In genomic region chr8:92366736-92367267, GRCm38 (mm10) we compare ENCODE assay signal across 8 mouse cellular contexts. TPM values are rescaled to one million over a fixed set of nuclear protein-coding genes. Genes with fewer than 3 reads are reported as not detected.
DNase-seq lines count a peak whose midpoint lies in the region; ATAC-seq and TF ChIP-seq lines count a peak whose summit lies in the region.

No protein-coding gene starts in this region.

- peak; percentile 62 for TF ChIP-seq CTCF in layer of hippocampus, adult 2 months (conservative IDR thresholded peaks at IDR 0.05)
- peak; percentile 33; the same call in 1 of the 2 replicates for TF ChIP-seq CTCF in midbrain, postnatal 0 days (IDR thresholded peaks at IDR 0.05)

- no peak for ATAC-seq in heart, embryonic 16.5 days (replicated peaks; ENCODE audit: extremely low read depth, insufficient read depth, low FRiP score)
- ATAC-seq in limb, embryonic 14.5 days (ENCODE audit: low FRiP score, low read depth), result no peak
- no peak for ATAC-seq in midbrain, postnatal 0 days (ENCODE audit: low FRiP score)

- WGBS in heart, embryonic 16.5 days, result 19% methylated on average over 20 of the region's 20 CpGs
- 7% methylated on average over 18 of the region's 20 CpGs for WGBS in limb, embryonic 14.5 days
- WGBS in midbrain, postnatal 0 days, result 19% methylated on average over 20 of the region's 20 CpGs

- peak overlapping the region; percentile 21; the same call in 1 of the 2 replicates for H3K4me2 ChIP-seq in heart, embryonic 16.5 days (ENCODE audit: low read depth, low read length)
- peak overlapping the region; percentile 50 for H3K4me2 ChIP-seq in limb, embryonic 14.5 days (replicated peaks; ENCODE audit: low read depth, low read length, severe bottlenecking)
- peak overlapping the region; percentile 7; the same call in 1 of the 2 replicates for H3K4me2 ChIP-seq in midbrain, postnatal 0 days (ENCODE audit: low read depth, low read length, poor library complexity, severe bottlenecking)

- DNase-seq in layer of hippocampus, adult 2 months (ENCODE audit: low spot score in 2 of 2), result no peak
- DNase-seq in layer of hippocampus, adult 9-10 months (ENCODE audit: low spot score), result no peak
- DNase-seq in embryo, embryonic 10.5 days (ENCODE audit: low spot score), result peak; percentile 76
- peak; percentile 42 for DNase-seq in limb, embryonic 14.5 days (ENCODE audit: low spot score)
- DNase-seq in midbrain, postnatal 0 days (ENCODE audit: low spot score), result peak; percentile 43
- DNase-seq in left cerebral cortex, adult 11 months (ENCODE audit: low spot score), result no peak
- DNase-seq in left cerebral cortex, postnatal 36 days (ENCODE audit: low spot score in 2 of 2), result no peak

- H3K9me3 ChIP-seq in heart, embryonic 16.5 days (replicated peaks; ENCODE audit: control insufficient read depth, low read length), result 0 out of 2 replicates have a peak, but pooled peaks cover 2% of the 10 kb centered on the region
- no peaks in the 10 kb centered on the region for H3K9me3 ChIP-seq in limb, embryonic 14.5 days (ENCODE audit: control insufficient read depth, low read length)
- no peaks in the 10 kb centered on the region for H3K9me3 ChIP-seq in midbrain, postnatal 0 days (ENCODE audit: low read length)

- peaks cover 61% of the 10 kb centered on the region for H3K27me3 ChIP-seq in heart, embryonic 16.5 days (ENCODE audit: control insufficient read depth, insufficient read depth, low read length)
- peaks cover 69% of the 10 kb centered on the region for H3K27me3 ChIP-seq in limb, embryonic 14.5 days (ENCODE audit: control insufficient read depth, insufficient read depth, low read length)
- H3K27me3 ChIP-seq in midbrain, postnatal 0 days (ENCODE audit: insufficient read depth, low read length), result peaks cover 20% of the 10 kb centered on the region; the same call in 1 of the 2 replicates

- intact Hi-C loops in left cerebral cortex, postnatal 36 days (cut with DNase I), result no loop called here

- no peak overlapping the region for H3K9ac ChIP-seq in heart, embryonic 16.5 days (ENCODE audit: low read length)
- H3K9ac ChIP-seq in limb, embryonic 14.5 days (ENCODE audit: low read depth, low read length, severe bottlenecking), result no peak overlapping the region
- H3K9ac ChIP-seq in midbrain, postnatal 0 days (replicated peaks; ENCODE audit: low read length, poor library complexity, severe bottlenecking), result no peak overlapping the region

- no peak for TF ChIP-seq POLR2A in limb, embryonic 14.5 days (IDR thresholded peaks at IDR 0.05; ENCODE audit: borderline replicate concordance, extremely low read depth, insufficient read depth, insufficient read length)

- H3K4me3 ChIP-seq in layer of hippocampus, adult 2 months, result no peak overlapping the region
- peak overlapping the region; percentile 16 for H3K4me3 ChIP-seq in heart, embryonic 16.5 days (ENCODE audit: low read length)
- 0 out of 2 replicates have a peak overlapping the region, but pooled peaks have one; percentile 38 for H3K4me3 ChIP-seq in limb, embryonic 14.5 days (replicated peaks; ENCODE audit: low read length)
- H3K4me3 ChIP-seq in midbrain, postnatal 0 days (ENCODE audit: low read depth, low read length), result no peak overlapping the region

- no peak overlapping the region for H3K27ac ChIP-seq in layer of hippocampus, adult 2 months
- H3K27ac ChIP-seq in heart, embryonic 16.5 days (ENCODE audit: low read length), result no peak overlapping the region
- no peak overlapping the region for H3K27ac ChIP-seq in limb, embryonic 14.5 days (replicated peaks; ENCODE audit: low read depth, low read length)
- no peak overlapping the region for H3K27ac ChIP-seq in midbrain, postnatal 0 days (ENCODE audit: low read depth, low read length)

- H3K36me3 ChIP-seq in heart, embryonic 16.5 days (ENCODE audit: control insufficient read depth, insufficient read depth), result no peaks in the 10 kb centered on the region
- H3K36me3 ChIP-seq in limb, embryonic 14.5 days (ENCODE audit: control insufficient read depth, insufficient read depth, low read length), result no peaks in the 10 kb centered on the region; the same call in 1 of the 2 replicates
- no peaks in the 10 kb centered on the region for H3K36me3 ChIP-seq in midbrain, postnatal 0 days (ENCODE audit: insufficient read depth, low read length)

- H3K4me1 ChIP-seq in heart, embryonic 16.5 days (ENCODE audit: control insufficient read depth, insufficient read depth, low read length), result peaks cover 17% of the 10 kb centered on the region
- peaks cover 7% of the 10 kb centered on the region; the same call in 1 of the 2 replicates for H3K4me1 ChIP-seq in limb, embryonic 14.5 days (ENCODE audit: control insufficient read depth, insufficient read depth, low read length)
- H3K4me1 ChIP-seq in midbrain, postnatal 0 days (ENCODE audit: insufficient read depth, low read length), result peaks cover 8% of the 10 kb centered on the region; the same call in 1 of the 2 replicates

RNA-seq across cellular contexts. Expression of gene Irx5, which starts 9.4 kb away (rescaled TPM):
- total RNA-seq in layer of hippocampus, adult 2 months (2021), result under 1 TPM in 1 of 2 experiments, not detected in 1; 0.18 TPM
- polyA plus RNA-seq in heart, embryonic 16.5 days (2015; fragmentation: Nextera tagmentation; extraction: Ambion mirVana), result 6.3 and 6.4 TPM in 2 replicates
- polyA plus RNA-seq in limb, embryonic 14.5 days (2012; rRNA removed), result 34.1 and 48.4 TPM in 2 replicates
- 27.5 and 34.6 TPM in 2 replicates for polyA plus RNA-seq in limb, embryonic 14.5 days (2014; fragmentation: Nextera tagmentation; extraction: Ambion mirVana)
- 30.5 and 37.7 TPM in 2 replicates for total RNA-seq in midbrain, postnatal 0 days (2014; rRNA removed)
- 14.1 and 16.1 TPM in 2 replicates for polyA plus RNA-seq in midbrain, postnatal 0 days (2015; fragmentation: Nextera tagmentation; extraction: Ambion mirVana)
- under 1 TPM in 1 of 2 experiments, not detected in 1; 0.12 TPM for total RNA-seq in left cerebral cortex, postnatal 36 days (2021)

Comparison
In these comparisons a context has a peak if more than half of its experiments do, and no peak if none do; other contexts are left out.
1. DNase-seq: peak in embryo, embryonic 10.5 days (single experiment), limb, embryonic 14.5 days (single experiment) and midbrain, postnatal 0 days (single experiment); none in layer of hippocampus, adult 2 months (0 of 2), layer of hippocampus, adult 9-10 months (single experiment), left cerebral cortex, adult 11 months (single experiment) and left cerebral cortex, postnatal 36 days (0 of 2).
2. H3K4me3 ChIP-seq: peak in heart, embryonic 16.5 days (single experiment) and limb, embryonic 14.5 days (single experiment); none in layer of hippocampus, adult 2 months (single experiment) and midbrain, postnatal 0 days (single experiment).
3. RNA of gene Irx5, which starts 9.4 kb away (total RNA-seq): 30.5 to 37.7 TPM in midbrain, postnatal 0 days; 0.18 TPM in layer of hippocampus, adult 2 months and 0.12 TPM in left cerebral cortex, postnatal 36 days; every median in the first group is over 10 times any median in the second.
4. Peak in every context shown above with its lines, with median percentiles within 50 percentile points of each other: H3K4me2 ChIP-seq.